Mouse (Mus musculus) cerebellum, adult 2 months (tissue): ENCODE measurements around the gene Espnl. TPM values are rescaled to one million over a fixed set of nuclear protein-coding genes. Genes with fewer than 3 reads are reported as not detected.

Source experiments
- DNase-seq, 2 experiments: peaks; one replicate each; pipeline ENCODE4 v3.0.0; 2021
- H3K27ac ChIP-seq: fragments of 200-500 bp; 2 replicates; pipeline ENCODE4 v1.5.1; 2012; ENCODE audit warnings: low read length, control low read depth, inconsistent platforms; ENCODE audit not compliant: insufficient read depth
- H3K27me3 ChIP-seq: fragments of 200-500 bp; 2 replicates; pipeline ENCODE4 v1.6.1; 2012; ENCODE audit warnings: inconsistent platforms, mild to moderate bottlenecking, low read length, moderate library complexity; ENCODE audit not compliant: control insufficient read depth, insufficient read depth
- H3K4me1 ChIP-seq: fragments of 200-500 bp; 2 replicates; pipeline ENCODE4 v1.6.1; 2011; ENCODE audit warnings: low read length; ENCODE audit not compliant: control insufficient read depth, insufficient read depth
- H3K4me3 ChIP-seq: fragments of 200-500 bp; replicated peaks from 2 replicates; pipeline ENCODE3; 2011; ENCODE audit warnings: mild to moderate bottlenecking, low read depth, low read length, control low read depth; ENCODE audit not compliant: insufficient read depth
- CTCF ChIP-seq: fragments of 200-500 bp; IDR thresholded peaks from 2 replicates; pipeline ENCODE4 v1.5.1; 2011; ENCODE audit warnings: low read depth, mild to moderate bottlenecking, control low read depth, low read length, moderate library complexity, borderline replicate concordance; ENCODE audit not compliant: insufficient read depth
- POLR2A ChIP-seq: fragments of 200-500 bp; IDR thresholded peaks from 2 replicates; pipeline ENCODE4 v1.6.1; 2011; ENCODE audit warnings: low read length, control low read depth, borderline replicate concordance; ENCODE audit not compliant: insufficient read depth
- WGBS: fragments of 180-500 bp; shearing (Covaris S2); methylation state at CpG from one replicate; pipeline ENCODE4 v1.1.7; 2018; 5-methylcytosine and 5-hydroxymethylcytosine counted together
- polyA plus RNA-seq: library from polyadenylated mRNA; depleted of rRNA; stranded (reverse); fragments of >200 nt; gene quantifications from 2 replicates; pipeline ENCODE4 v1.2.3, GENCODE M21; 2012

Gene Espnl
- polyA plus RNA-seq, 1 experiment: 0.05 TPM

GRCm38 (mm10) chr1:91292101-91292825 is 29.6 kb upstream of the Espnl start:
- no peak overlapping the region for H3K27ac ChIP-seq
- no peak for DNase-seq
- H3K4me3 ChIP-seq: no peak overlapping the region
- H3K27me3 ChIP-seq: no peaks in the 10 kb centered on the region
- H3K4me1 ChIP-seq: no peaks in the 10 kb centered on the region
- TF ChIP-seq CTCF: no peak
- no peak for TF ChIP-seq POLR2A
- 91% methylated on average over 11 of the region's 11 CpGs for WGBS

GRCm38 (mm10) chr1:91295544-91295943 is 26.3 kb upstream of the Espnl start:
- no peak overlapping the region for H3K27ac ChIP-seq
- DNase-seq: no peak
- H3K27me3 ChIP-seq: no peaks in the 10 kb centered on the region
- no peaks in the 10 kb centered on the region for H3K4me1 ChIP-seq
- 90% methylated on average over 6 of the region's 6 CpGs for WGBS
- H3K4me3 ChIP-seq: no peak overlapping the region
- TF ChIP-seq CTCF (no peak), POLR2A (no peak)

- H3K4me3 ChIP-seq: peak within 1 kb of the TSS; percentile 90
- under 1% methylated on average over 65 of the region's 65 CpGs for WGBS
- H3K4me1 ChIP-seq: no peaks in the 10 kb centered on the region; the same call in 1 of the 2 replicates
- no peak within 1 kb of the TSS for H3K27ac ChIP-seq
- no peaks in the 10 kb centered on the region for H3K27me3 ChIP-seq
- DNase-seq: peak; percentile 96 to 97
- TF ChIP-seq POLR2A (peak; percentile 80), CTCF (no peak)
Measured at GRCm38 (mm10) chr1:91297799-91298744, 23.8 kb upstream of the Espnl start, which contains the start of gene Scly. Gene Scly, plus strand, starts transcription at chr1:91298338.

- WGBS: 81% methylated on average over 13 of the region's 13 CpGs
- H3K27me3 ChIP-seq: no peaks in the 10 kb centered on the region
- H3K4me1 ChIP-seq: no peaks in the 10 kb centered on the region; the same call in 1 of the 2 replicates
- no peak overlapping the region for H3K27ac ChIP-seq
- no peak for TF ChIP-seq CTCF
- no peak for TF ChIP-seq POLR2A
- DNase-seq: no peak
- peak overlapping the region; percentile 90 for H3K4me3 ChIP-seq
Measured at GRCm38 (mm10) chr1:91299026-91299706, 22.7 kb upstream of the Espnl start.

GRCm38 (mm10) chr1:91299707-91300426 is 22.0 kb upstream of the Espnl start:
- Histone ChIP-seq H3K4me3 (no peak overlapping the region), H3K27me3 (no peaks in the 10 kb centered on the region), H3K27ac (no peak overlapping the region), H3K4me1 (no peaks in the 10 kb centered on the region; the same call in 1 of the 2 replicates)
- peak; percentile 29 to 36 for DNase-seq
- no peak for TF ChIP-seq CTCF
- TF ChIP-seq POLR2A: no peak
- WGBS: 56% methylated on average over 5 of the region's 5 CpGs

- no peak for DNase-seq
- WGBS: 72% methylated on average over 3 of the region's 3 CpGs
- Histone ChIP-seq H3K27ac (no peak overlapping the region), H3K4me1 (no peaks in the 10 kb centered on the region; the same call in 1 of the 2 replicates), H3K4me3 (no peak overlapping the region), H3K27me3 (no peaks in the 10 kb centered on the region)
- no peak for TF ChIP-seq CTCF
- TF ChIP-seq POLR2A: no peak
Measured at GRCm38 (mm10) chr1:91301206-91301920, 20.5 kb upstream of the Espnl start.
